Mouse (Mus musculus) hindbrain, embryonic 15.5 days (tissue): ENCODE data around the gene Prmt1. TPM values are rescaled to one million over a fixed set of nuclear protein-coding genes. Genes with fewer than 3 reads are reported as not detected.
"Not testable (repeated sequence)": the region's sequence is repeated elsewhere in the genome, so short reads cannot be mapped to it uniquely, and the experiment has no call there.

Source experiments
- ATAC-seq: fragments of 200-750 bp; cut with Nextera tagmentation; 2 replicates; pipeline ENCODE4 v1.8.0; 2017; ENCODE audit warnings: low read depth, moderate number of reproducible peaks, moderate TSS enrichment; ENCODE audit not compliant: low FRiP score
- H3K27ac ChIP-seq: fragments of 300-500 bp; sonication (generic); replicated peaks from 2 replicates; pipeline ENCODE4 v1.5.1; 2015; ENCODE audit warnings: mild to moderate bottlenecking, inconsistent platforms
- H3K27me3 ChIP-seq: fragments of 300-500 bp; sonication (generic); 2 replicates; pipeline ENCODE4 v1.6.1; 2015; ENCODE audit warnings: control low read depth, inconsistent platforms
- H3K36me3 ChIP-seq: fragments of 300-500 bp; sonication (generic); 2 replicates; pipeline ENCODE4 v1.6.1; 2015; ENCODE audit warnings: control low read depth, inconsistent platforms
- H3K4me1 ChIP-seq: fragments of 300-500 bp; sonication (generic); replicated peaks from 2 replicates; pipeline ENCODE4 v1.6.1; 2015; ENCODE audit warnings: control low read depth, inconsistent platforms
- H3K4me2 ChIP-seq: fragments of 300-500 bp; sonication (generic); 2 replicates; pipeline ENCODE4 v1.6.1; 2015; ENCODE audit warnings: moderate library complexity, mild to moderate bottlenecking, inconsistent platforms
- H3K4me3 ChIP-seq: fragments of 300-500 bp; sonication (generic); 2 replicates; pipeline ENCODE4 v1.5.1; 2015; ENCODE audit warnings: mild to moderate bottlenecking, inconsistent platforms
- H3K9ac ChIP-seq: fragments of 300-500 bp; sonication (generic); 2 replicates; pipeline ENCODE4 v1.6.1; 2015; ENCODE audit warnings: inconsistent platforms
- H3K9me3 ChIP-seq: fragments of 300-500 bp; sonication (generic); 2 replicates; pipeline ENCODE4 v1.6.1; 2016; ENCODE audit warnings: control low read depth, inconsistent platforms
- WGBS: fragments of 180-500 bp; shearing (Covaris S2); methylation state at CpG from one replicate; pipeline ENCODE4 v1.1.7; 2015; 5-methylcytosine and 5-hydroxymethylcytosine counted together
- polyA plus RNA-seq: library from polyadenylated mRNA; unstranded; fragments of >200 nt; fragmentation: Nextera tagmentation; extraction: Ambion mirVana; gene quantifications from 2 replicates; pipeline ENCODE4 v1.2.1, GENCODE M21; 2015

The Prmt1 gene
- 584 and 590 TPM in 2 replicates for polyA plus RNA-seq

GRCm38 (mm10) chr7:44986192-44986878 lies at the start of gene Prmt1:
Gene Prmt1 (minus strand): TSS chr7:44986568.
- peak within 1 kb of the TSS; percentile 89 for H3K4me3 ChIP-seq
- H3K27me3 ChIP-seq: no peaks in the 10 kb centered on the region
- H3K27ac ChIP-seq: peak within 1 kb of the TSS; percentile 96
- peaks cover 40% of the 10 kb centered on the region for H3K4me1 ChIP-seq
- peak; percentile 98 for ATAC-seq
- H3K4me2 ChIP-seq: peak within 1 kb of the TSS; percentile 74
- H3K9ac ChIP-seq: peak within 1 kb of the TSS; percentile 97
- WGBS: under 1% methylated on average over 42 of the region's 42 CpGs
- no peaks in the 10 kb centered on the region for H3K9me3 ChIP-seq
- peaks cover 10% of the 10 kb centered on the region for H3K36me3 ChIP-seq

GRCm38 (mm10) chr7:45035631-45036030 lies 49.3 kb upstream of the Prmt1 start:
- Histone ChIP-seq H3K27me3 (no peaks in the 10 kb centered on the region), H3K27ac (no peak overlapping the region), H3K4me2 (no peak overlapping the region), H3K4me3 (no peak overlapping the region), H3K36me3 (peaks cover 96% of the 10 kb centered on the region), H3K9me3 (no peaks in the 10 kb centered on the region), H3K4me1 (no peaks in the 10 kb centered on the region), H3K9ac (no peak overlapping the region)
- 92% methylated on average over 3 of the region's 3 CpGs for WGBS
- no peak for ATAC-seq

- H3K9me3 ChIP-seq: no peaks in the 10 kb centered on the region
- no peak overlapping the region for H3K27ac ChIP-seq
- peaks cover 94% of the 10 kb centered on the region for H3K36me3 ChIP-seq
- no peak overlapping the region for H3K9ac ChIP-seq
- no peak for ATAC-seq
- no peak overlapping the region for H3K4me2 ChIP-seq
- WGBS: 96% methylated on average over 19 of the region's 19 CpGs
- H3K27me3 ChIP-seq: no peaks in the 10 kb centered on the region
- H3K4me1 ChIP-seq: no peaks in the 10 kb centered on the region
- no peak overlapping the region for H3K4me3 ChIP-seq
These were observed 47.5 kb upstream of the Prmt1 start for GRCm38 (mm10) chr7:45033722-45034359.

- Histone ChIP-seq H3K27me3 (no peaks in the 10 kb centered on the region), H3K4me2 (no peak overlapping the region), H3K9ac (no peak overlapping the region), H3K4me3 (no peak overlapping the region), H3K4me1 (peaks cover 10% of the 10 kb centered on the region), H3K27ac (no peak overlapping the region), H3K36me3 (peaks cover 90% of the 10 kb centered on the region), H3K9me3 (no peaks in the 10 kb centered on the region)
- ATAC-seq: no peak
- WGBS: 98% methylated on average over 8 of the region's 8 CpGs
These were observed 44.5 kb upstream of the Prmt1 start for GRCm38 (mm10) chr7:45030857-45031256.

- Histone ChIP-seq H3K9me3 (no peaks in the 10 kb centered on the region), H3K4me2 (no peak overlapping the region), H3K36me3 (peaks cover 82% of the 10 kb centered on the region), H3K9ac (no peak overlapping the region), H3K4me1 (peaks cover 11% of the 10 kb centered on the region), H3K27ac (no peak overlapping the region), H3K4me3 (no peak overlapping the region), H3K27me3 (no peaks in the 10 kb centered on the region)
- no peak for ATAC-seq
- 92% methylated on average over 6 of the region's 6 CpGs for whole genome bisulfite sequencing
These were observed 43.6 kb upstream of the Prmt1 start for GRCm38 (mm10) chr7:45029995-45030394.

GRCm38 (mm10) chr7:45028351-45028750 lies 42.0 kb upstream of the Prmt1 start:
- no peak overlapping the region for H3K4me2 ChIP-seq
- 93% methylated on average over 11 of the region's 11 CpGs for WGBS
- no peak overlapping the region for H3K4me3 ChIP-seq
- peaks cover 11% of the 10 kb centered on the region for H3K4me1 ChIP-seq
- no peak overlapping the region for H3K9ac ChIP-seq
- no peaks in the 10 kb centered on the region for H3K9me3 ChIP-seq
- no peaks in the 10 kb centered on the region for H3K27me3 ChIP-seq
- no peak overlapping the region for H3K27ac ChIP-seq
- peaks cover 65% of the 10 kb centered on the region for H3K36me3 ChIP-seq
- no peak for ATAC-seq

GRCm38 (mm10) chr7:45027761-45028160 lies 41.4 kb upstream of the Prmt1 start:
- H3K9ac ChIP-seq: no peak overlapping the region
- H3K9me3 ChIP-seq: no peaks in the 10 kb centered on the region
- H3K27ac ChIP-seq: no peak overlapping the region
- no peak overlapping the region for H3K4me2 ChIP-seq
- ATAC-seq: no peak
- H3K27me3 ChIP-seq: no peaks in the 10 kb centered on the region
- 96% methylated on average over 9 of the region's 9 CpGs for WGBS
- H3K36me3 ChIP-seq: peaks cover 59% of the 10 kb centered on the region
- H3K4me3 ChIP-seq: no peak overlapping the region
- H3K4me1 ChIP-seq: peaks cover 11% of the 10 kb centered on the region

GRCm38 (mm10) chr7:45026256-45026655 lies 39.9 kb upstream of the Prmt1 start:
- H3K9ac ChIP-seq: no peak overlapping the region
- 50% methylated on average over 2 of the region's 2 CpGs for WGBS
- peak; percentile 19; the same call in 1 of the 2 replicates for ATAC-seq
- peak overlapping the region; percentile 37; the same call in 1 of the 2 replicates for H3K27ac ChIP-seq
- no peaks in the 10 kb centered on the region for H3K27me3 ChIP-seq
- H3K4me3 ChIP-seq: no peak overlapping the region
- H3K36me3 ChIP-seq: peaks cover 45% of the 10 kb centered on the region
- H3K4me1 ChIP-seq: peaks cover 11% of the 10 kb centered on the region
- H3K9me3 ChIP-seq: no peaks in the 10 kb centered on the region
- H3K4me2 ChIP-seq: no peak overlapping the region

- peak overlapping the region; percentile 37; the same call in 1 of the 2 replicates for H3K27ac ChIP-seq
- no peak for ATAC-seq
- 77% methylated on average over 8 of the region's 8 CpGs for WGBS
- H3K9ac ChIP-seq: no peak overlapping the region
- peaks cover 40% of the 10 kb centered on the region for H3K36me3 ChIP-seq
- H3K27me3 ChIP-seq: no peaks in the 10 kb centered on the region
- H3K4me3 ChIP-seq: no peak overlapping the region
- H3K4me1 ChIP-seq: peaks cover 11% of the 10 kb centered on the region
- H3K9me3 ChIP-seq: no peaks in the 10 kb centered on the region
- no peak overlapping the region for H3K4me2 ChIP-seq
These were observed 39.3 kb upstream of the Prmt1 start for GRCm38 (mm10) chr7:45025601-45026220.

- H3K4me2 ChIP-seq: no peak overlapping the region
- no peak for ATAC-seq
These were observed 38.2 kb upstream of the Prmt1 start for GRCm38 (mm10) chr7:45024281-45025248.

GRCm38 (mm10) chr7:45023711-45024110 lies 37.3 kb upstream of the Prmt1 start:
- H3K9me3 ChIP-seq, H3K27me3 ChIP-seq, H3K9ac ChIP-seq, ATAC-seq, H3K27ac ChIP-seq, H3K4me3 ChIP-seq, H3K4me2 ChIP-seq: not testable (repeated sequence)
- Histone ChIP-seq H3K36me3 (peaks cover 23% of the 10 kb centered on the region), H3K4me1 (peaks cover 11% of the 10 kb centered on the region)
- WGBS: 81% methylated on average over 5 of the region's 5 CpGs

More at GRCm38 (mm10) chr7:45024281-45025248, 38.2 kb upstream of the Prmt1 start:
- H3K4me1 ChIP-seq: peaks cover 11% of the 10 kb centered on the region
- H3K27ac ChIP-seq: no peak overlapping the region
- no peak overlapping the region for H3K9ac ChIP-seq
- peaks cover 28% of the 10 kb centered on the region for H3K36me3 ChIP-seq
- 88% methylated on average over 15 of the region's 15 CpGs for WGBS
- H3K9me3 ChIP-seq: no peaks in the 10 kb centered on the region
- H3K4me3 ChIP-seq: no peak overlapping the region
- H3K27me3 ChIP-seq: no peaks in the 10 kb centered on the region
